Mouse (Mus musculus) gastrocnemius, postnatal 14 days (tissue): ENCODE measurements around the gene Mtg1. TPM values are rescaled to one million over a fixed set of nuclear protein-coding genes. Genes with fewer than 3 reads are reported as not detected.

ENCODE experiments used
- DNase-seq: peaks from one replicate; pipeline ENCODE4 v3.0.0; 2021; ENCODE audit warnings: mixed read lengths
- intact Hi-C: fragments of 180-260 bp; cut with DNase I; formaldehyde crosslinking; loops from one replicate; pipeline ENCODE4 v1.15.1; 2025; ENCODE audit warnings: low total_unique reads
- total RNA-seq, 2 experiments: library from RNA; stranded (reverse); gene quantifications; 2 replicates each; pipeline ENCODE4 v1.2.3; 2021

Gene Mtg1
- total RNA-seq, 2 experiments from 2014 or later, result 22.9 to 23.6 TPM

DNA sequence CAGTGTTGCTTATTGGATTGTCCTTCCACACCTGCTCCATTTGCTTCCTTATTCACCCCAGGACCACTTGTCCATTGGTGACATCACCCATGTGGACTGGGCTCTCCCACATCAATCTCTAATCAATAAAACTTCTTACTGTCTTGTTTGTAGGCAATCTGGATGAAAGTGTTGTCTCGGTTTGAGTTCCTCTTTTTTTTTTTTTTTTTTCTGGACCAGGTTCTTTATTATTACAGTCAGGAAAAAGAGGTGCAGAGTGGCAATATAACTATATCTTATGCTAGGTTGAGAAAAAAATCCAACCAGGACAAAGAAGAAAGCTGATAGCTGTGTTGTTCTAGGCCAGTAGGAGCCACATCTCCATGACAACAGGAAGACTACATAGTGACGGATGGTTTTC, 43.3 kb downstream of the Mtg1 start:
- no peak for DNase-seq
- intact Hi-C loops, result no loop called here

DNA sequence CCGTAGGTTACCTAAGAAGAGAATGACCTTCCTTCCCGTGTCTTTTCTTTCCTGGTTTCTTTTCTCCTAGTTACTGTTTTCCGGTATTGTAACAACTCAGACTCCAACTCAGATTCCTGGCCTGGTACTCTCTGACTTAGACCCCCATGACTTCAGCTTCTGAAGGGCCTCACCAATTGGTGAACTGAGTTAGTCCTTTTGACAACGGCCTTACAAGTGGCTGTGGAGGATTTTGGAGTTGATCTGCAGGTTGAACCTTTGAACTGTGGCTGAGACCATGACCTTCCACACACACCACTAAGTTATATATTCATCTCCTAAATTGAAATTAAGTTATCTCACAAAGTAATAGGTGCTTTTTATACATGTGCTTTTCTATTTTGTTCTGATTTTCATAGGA, 46.8 kb downstream of the Mtg1 start:
- DNase-seq, result no peak
- intact Hi-C loops, result no loop called here

- no peak for DNase-seq
- intact Hi-C loops, result no loop called here
Measured at GRCm38 (mm10) chr7:140186646-140187620, 49.6 kb downstream of the Mtg1 start.

DNA sequence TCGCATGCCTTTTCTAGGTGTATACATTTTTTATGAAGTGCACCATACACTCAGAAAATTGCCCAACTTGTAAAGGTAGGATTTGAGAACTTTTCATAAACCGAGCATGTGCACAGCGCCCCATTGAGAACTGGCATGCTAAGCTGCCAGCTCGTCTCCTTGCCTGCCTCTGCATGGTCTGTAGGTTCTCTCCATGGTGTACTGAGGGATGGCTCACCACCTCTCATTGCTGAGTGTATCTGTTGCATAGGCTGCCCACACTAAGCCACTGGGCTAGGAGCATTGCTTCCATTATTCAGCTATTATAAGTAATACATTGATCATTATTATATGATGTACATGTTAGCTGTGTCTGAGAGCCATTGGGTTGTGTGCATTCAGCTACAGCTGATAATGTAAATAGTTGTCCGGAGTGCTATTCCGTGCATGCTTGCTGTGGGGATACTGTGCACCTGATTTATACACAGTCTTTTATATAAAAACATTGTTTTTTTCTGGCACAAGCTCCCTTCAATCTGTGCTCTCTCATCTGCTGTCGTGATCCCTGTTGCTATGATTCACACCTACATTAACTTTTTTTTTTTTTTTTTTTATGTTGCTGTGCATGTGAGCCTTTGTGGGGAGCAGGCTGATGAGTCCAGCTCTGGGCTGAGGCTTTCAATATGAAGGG, 50.5 kb downstream of the Mtg1 start:
- intact Hi-C loops, result no loop called here
- no peak for DNase-seq

DNA sequence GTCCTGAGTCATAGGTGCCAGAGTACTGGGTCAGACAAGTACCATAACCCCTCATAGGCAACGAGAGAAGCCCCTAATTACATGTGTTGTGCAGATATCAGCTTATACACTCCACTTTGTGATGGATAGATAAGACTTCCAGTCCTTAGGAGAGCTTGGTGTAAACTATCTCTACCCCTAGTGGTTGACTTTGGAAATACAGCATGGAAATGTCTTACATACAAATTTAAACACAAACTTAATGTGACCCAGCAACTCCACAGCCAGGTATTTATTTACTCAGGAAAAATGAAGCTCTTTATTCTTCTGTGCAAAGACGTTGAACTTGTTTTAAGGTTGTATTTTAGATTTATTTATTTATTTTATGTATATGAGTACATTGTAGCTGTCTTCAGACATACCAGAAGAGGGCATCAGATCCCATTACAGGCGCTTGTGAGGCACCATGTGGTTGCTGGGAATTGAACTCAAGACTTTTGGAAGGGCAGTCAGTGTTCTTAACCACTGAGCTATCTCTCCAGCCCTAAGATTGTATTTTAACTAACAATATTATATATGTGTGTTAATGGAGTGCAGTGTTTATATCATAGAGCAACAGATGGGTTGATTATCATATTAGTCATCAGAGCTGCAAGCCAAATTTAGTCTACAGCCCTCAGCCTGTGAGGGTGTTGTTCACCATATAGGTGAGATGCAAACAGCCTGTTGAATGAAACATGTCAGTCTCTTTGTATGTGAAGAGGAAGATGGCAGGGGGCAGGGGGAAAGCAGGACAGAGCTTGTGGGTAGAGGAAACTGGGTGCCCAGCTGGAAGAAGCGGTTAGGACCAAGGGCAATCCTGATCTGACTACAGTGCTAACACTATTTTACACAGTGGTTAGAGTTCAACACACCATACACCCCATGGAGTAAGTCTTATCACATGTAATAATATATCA, 51.3 kb downstream of the Mtg1 start:
- intact Hi-C loops, result no loop called here
- DNase-seq, result no peak

- DNase-seq, result no peak
- intact Hi-C loops, result no loop called here
Measured at GRCm38 (mm10) chr7:140190435-140190834, 53.1 kb downstream of the Mtg1 start.

DNA sequence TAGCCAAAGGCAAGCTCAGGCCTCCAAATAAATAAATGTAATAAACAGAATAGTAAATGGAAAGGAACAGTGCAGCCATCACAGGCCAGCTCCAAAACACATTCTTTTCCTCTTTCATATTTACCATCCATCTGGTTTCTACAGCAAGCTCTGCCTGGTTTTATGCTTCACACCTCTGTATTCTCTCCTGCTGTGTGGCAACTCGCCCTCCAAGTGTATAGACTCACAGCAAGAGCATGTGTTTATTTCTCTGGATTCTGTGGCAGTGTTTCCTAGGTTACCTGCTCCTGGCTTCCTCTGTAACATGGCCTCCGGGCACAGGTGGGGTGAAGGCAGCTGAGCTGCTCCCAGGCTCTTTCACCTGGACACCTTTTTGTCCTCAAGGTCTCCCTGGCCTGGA, 55.1 kb downstream of the Mtg1 start:
- no peak for DNase-seq
- intact Hi-C loops, result no loop called here

DNA sequence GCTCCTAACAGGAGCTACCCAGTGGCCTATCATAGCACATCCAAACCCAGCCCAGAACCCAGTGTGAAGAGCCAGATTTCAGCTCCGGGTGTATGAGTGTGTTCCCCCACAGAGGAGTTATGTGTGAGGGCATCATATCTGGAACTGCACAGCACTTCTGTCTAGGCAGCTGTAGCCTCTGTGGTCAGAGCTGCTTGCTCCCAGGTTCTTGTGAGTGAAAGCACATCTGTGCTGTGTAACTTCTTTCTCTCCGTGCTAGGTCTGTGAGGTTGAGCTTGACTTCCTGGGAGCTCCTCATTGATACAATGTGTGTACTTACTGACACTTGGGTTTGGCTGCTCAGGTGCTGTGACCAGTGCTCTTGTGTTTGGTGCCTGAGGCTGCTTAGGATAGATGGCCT, 55.5 kb downstream of the Mtg1 start:
- no peak for DNase-seq
- intact Hi-C loops, result no loop called here

DNA sequence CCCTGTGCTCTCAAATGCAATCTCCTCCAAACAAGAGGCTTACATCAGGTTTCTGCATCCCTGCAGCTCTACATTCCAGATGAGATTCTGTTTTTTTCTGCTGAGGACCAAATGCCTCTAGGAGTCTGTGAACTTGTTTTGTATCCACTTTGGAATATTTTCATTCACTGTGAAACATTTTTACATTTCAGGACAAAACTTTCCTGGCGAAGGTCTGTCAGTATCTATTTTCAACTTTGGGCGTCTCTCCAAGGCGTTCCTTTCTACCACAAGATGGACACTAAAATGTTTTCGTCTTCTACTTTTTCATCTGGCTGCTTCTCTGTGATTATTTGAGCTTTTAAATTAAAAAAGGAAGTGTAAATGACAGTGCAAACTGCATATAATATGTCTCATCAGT, 56.7 kb downstream of the Mtg1 start:
- no peak for DNase-seq
- intact Hi-C loops, result no loop called here

DNA sequence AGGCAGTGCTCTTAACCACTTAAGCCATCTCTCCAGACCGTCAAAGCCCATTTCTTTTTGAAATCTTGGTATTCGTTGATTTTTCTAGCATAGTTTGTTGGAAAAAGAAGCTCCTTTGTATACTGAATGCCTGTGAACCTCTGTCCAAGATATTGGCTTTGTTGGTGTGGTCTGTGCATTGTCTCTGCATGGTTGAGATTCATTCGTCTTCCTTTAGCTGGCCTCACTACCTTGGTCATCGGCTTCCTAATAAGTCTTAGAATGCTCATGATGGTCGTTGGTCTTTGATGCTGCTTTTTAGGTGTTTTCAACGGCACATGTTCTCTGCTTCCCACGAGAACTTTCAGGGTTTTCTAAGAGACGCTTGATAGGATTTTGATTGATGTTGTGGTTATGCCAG, 58.6 kb downstream of the Mtg1 start:
- no peak for DNase-seq
- intact Hi-C loops, result no loop called here

Other genes with a start within 250 kb of the Mtg1 start
- gene Kndc1, start 242.9 kb upstream of the Mtg1 start, total RNA-seq, result under 1 TPM; 0.04 to 0.08 TPM
- not detected for gene Utf1, start 193.8 kb upstream of the Mtg1 start, total RNA-seq
- not detected for gene 6430531B16Rik, start 158.8 kb upstream of the Mtg1 start, total RNA-seq
- under 1 TPM; 0.59 to 0.75 TPM for gene Adam8, start 145.0 kb upstream of the Mtg1 start, total RNA-seq
- 1 to 10 TPM; 6.9 to 7.4 TPM for gene Zfp511, start 101.2 kb upstream of the Mtg1 start, total RNA-seq
- gene Tubgcp2, start 100.9 kb upstream of the Mtg1 start, total RNA-seq, result 10 to 100 TPM; 16.3 to 18.1 TPM
- gene Msx3, start 88.5 kb upstream of the Mtg1 start, total RNA-seq, result not detected
- under 1 TPM; 0.31 to 0.53 TPM for gene Caly, start 55.0 kb upstream of the Mtg1 start, total RNA-seq
- gene Prap1, start 44.2 kb upstream of the Mtg1 start, total RNA-seq, result not detected
- gene Fuom, start 35.1 kb upstream of the Mtg1 start, total RNA-seq, result 10 to 100 TPM; 33.6 to 43.7 TPM
- gene Paox, start 21.8 kb upstream of the Mtg1 start, total RNA-seq, result 1 to 10 TPM; 3.7 to 4.7 TPM
- 100 to 1,000 TPM in 1 of 2 experiments, 10 to 100 TPM in 1; 91.8 to 114 TPM for gene Echs1, start 21.1 kb upstream of the Mtg1 start, total RNA-seq
- under 1 TPM; 0.23 to 0.47 TPM for gene Sprn, start 17.3 kb downstream of the Mtg1 start, total RNA-seq
- gene Olfr522, start 27.2 kb downstream of the Mtg1 start, total RNA-seq, result not detected
- not detected for gene Olfr523, start 35.7 kb downstream of the Mtg1 start, total RNA-seq
- not detected for gene Olfr524, start 68.4 kb downstream of the Mtg1 start, total RNA-seq
- not detected for gene Cd163l1, start 80.7 kb downstream of the Mtg1 start, total RNA-seq
- not detected for gene 5830411N06Rik, start 109.7 kb downstream of the Mtg1 start, total RNA-seq
- not detected for gene Olfr525, start 183.3 kb downstream of the Mtg1 start, total RNA-seq
- gene Olfr527, start 196.5 kb downstream of the Mtg1 start, total RNA-seq, result not detected
- not detected for gene Olfr60, start 224.1 kb downstream of the Mtg1 start, total RNA-seq
- not detected for gene Olfr530, start 238.8 kb downstream of the Mtg1 start, total RNA-seq